Mouse (Mus musculus): ENCODE data around the gene Olfr805.

Olfr805 gene

DNA sequence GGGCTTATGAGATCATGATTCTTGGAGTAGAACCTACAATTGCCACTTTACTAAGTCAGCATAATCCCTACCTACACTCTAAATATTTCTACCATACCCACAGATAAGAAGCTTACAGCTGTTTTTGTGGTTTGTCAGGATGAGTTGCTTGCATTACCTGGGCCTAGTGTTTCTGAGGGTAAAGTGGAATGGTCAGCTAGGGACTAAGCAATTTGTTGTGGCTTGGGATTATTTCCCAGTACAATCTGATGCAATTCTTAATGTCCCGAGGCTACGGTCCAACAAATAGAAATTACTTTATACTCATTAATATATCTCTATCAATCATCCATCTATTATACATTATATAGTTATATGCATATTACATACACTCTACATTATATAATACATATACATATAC is at the start of gene Olfr805:
Gene Olfr805 (minus strand): TSS at position 101 of the 400 bp plus-strand sequence.
- no peak for DNase-seq (ENCODE audit: low spot score in 2 of 2)

DNA sequence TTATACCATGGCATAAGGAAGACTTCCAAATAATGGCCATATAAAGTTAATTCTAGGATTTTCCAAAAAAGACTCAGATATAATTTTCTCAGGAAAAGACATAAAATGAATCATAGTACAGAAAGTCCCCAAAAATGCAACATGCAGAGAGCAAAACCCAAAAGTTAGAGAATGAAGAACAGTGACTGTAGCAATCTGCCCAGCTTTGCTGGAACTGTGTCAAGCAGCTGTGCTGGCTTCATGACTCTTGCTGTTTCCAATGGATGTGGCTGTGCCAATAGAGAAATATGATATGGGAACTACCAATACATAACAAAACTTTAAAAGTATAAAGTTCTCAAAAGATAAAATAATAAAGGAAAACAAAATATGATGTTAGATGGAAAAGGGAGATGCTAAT is 48.9 kb upstream of the Olfr805 start:
- no peak for DNase-seq (ENCODE audit: low spot score in 2 of 2)

DNA sequence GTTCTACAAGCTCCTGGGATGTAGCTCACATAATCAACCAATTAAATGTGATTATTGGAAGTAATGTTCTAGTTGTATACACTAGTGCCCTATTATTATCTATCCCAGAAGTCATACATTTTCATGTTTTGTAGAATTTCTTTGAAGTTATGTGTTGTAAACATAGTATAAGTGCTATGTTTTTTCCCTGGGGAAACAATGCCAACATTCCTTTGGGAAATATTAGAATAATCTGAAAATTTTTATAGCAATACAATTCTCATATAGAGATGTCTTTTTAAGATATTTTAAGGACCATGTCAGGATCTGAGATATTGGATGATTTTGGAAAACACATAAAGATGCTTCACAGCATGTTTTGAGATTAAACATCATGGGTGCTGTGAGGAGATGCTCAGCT is 45.2 kb upstream of the Olfr805 start, which contains the start of gene Olfr809:
Gene Olfr809 (plus strand): TSS at position 301 of the 400 bp plus-strand sequence.
- DNase-seq (ENCODE audit: low spot score in 2 of 2) = no peak

DNA sequence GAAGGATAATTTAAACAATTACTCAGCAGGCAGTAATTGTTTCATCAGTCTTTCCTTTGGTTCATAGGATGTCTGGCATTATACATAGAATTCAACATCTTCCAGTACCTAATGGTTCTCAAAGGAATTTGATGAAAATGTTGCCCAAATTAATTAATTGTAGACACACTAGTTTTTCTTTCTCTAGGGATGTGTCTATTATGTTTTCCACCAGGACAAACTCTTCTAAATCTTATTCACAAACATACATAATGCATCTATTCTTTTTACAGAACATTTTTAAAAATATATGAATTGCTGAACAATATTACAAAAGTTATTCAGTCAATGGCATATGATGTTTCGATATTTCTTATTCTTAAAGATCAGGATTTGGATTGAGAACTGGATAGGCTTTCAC is 36.0 kb upstream of the Olfr805 start, which contains the start of gene Olfr808:
Gene Olfr808 (plus strand): TSS at position 301 of the 400 bp plus-strand sequence.
- DNase-seq (ENCODE audit: low spot score in 2 of 2) = no peak

DNA sequence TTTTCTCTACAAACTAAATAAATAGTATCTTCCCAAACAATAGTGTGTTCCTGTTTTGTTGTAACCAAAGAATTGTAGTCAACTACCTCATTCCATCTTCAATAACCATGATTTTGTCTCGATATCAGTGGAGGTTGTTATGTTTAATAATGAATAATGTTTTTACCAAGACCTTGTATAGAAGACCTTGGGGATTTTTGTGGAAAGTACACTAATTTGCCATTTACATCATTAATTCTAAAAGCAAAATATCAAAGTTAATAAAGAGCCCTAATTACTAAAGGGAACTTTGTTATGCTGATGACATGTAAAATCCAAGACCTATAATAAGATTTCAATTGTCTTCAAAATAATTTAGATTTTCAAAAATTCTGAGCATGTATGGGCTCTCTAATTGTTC is 28.5 kb upstream of the Olfr805 start, which contains the start of gene Olfr807:
Gene Olfr807 (minus strand): TSS at position 101 of the 400 bp plus-strand sequence.
- DNase-seq (ENCODE audit: low spot score in 2 of 2) = no peak

DNA sequence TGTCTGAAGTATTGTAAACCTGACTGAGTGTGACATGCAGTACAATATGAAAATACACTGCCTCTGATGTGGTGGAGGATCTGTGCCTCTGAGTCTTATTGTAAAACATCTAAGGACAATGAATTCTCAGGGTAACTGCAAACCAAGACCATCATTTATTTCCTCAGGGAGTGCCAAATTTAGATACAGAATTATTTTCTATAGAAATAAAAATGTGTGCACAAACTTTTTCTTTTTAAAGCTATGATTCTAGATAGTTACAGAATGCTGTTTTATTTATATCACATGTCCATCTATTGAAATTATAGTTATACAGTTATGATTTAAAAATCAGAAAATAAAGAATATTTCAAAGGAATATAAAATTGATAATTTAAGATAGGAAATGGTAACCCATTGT is 12.6 kb upstream of the Olfr805 start, which contains the start of gene Olfr806:
Gene Olfr806 (minus strand): TSS at position 101 of the 400 bp plus-strand sequence.
- DNase-seq (ENCODE audit: low spot score in 2 of 2) = no peak

DNA sequence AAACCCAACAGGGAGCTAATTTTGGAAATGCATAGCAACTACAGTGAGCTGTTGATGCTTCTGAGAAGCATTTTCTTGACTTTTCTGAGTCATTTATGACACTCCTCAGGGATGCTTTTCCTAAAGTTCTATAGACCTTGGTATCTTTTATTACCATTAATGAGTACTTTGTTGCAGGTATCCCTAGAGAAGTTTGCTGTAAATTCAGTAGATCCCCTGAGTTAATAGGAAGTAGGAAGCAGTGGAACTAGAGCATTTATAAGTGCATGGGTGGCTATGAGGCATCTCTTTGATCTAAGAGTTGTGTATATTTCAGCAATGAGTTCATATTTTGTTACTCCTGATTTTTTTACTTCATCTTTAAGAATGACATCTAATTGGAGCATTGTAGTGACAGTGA is 26.3 kb downstream of the Olfr805 start, which contains the start of gene Olfr804:
Gene Olfr804 (plus strand): TSS at position 301 of the 400 bp plus-strand sequence.
- no peak for DNase-seq (ENCODE audit: low spot score in 2 of 2)

DNA sequence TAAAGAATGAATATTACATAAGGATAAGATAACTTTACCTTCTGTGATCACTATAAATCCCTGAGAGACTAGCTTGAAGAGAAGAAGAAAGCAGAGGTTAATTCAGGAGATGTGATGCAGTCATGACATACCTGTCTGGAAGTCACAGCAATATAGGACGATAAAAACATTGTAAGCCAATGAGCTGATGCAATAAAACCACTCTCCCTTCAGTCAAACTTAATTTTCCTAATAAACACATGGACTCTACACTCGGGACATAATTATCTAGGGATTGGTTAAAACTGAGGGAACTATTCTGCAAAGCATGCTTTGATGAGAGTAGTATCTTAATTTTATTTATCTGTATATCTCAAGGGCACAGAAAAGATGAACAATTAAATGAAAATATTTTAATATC is 35.0 kb downstream of the Olfr805 start, which contains the start of gene Olfr803:
Gene Olfr803 (minus strand): TSS at position 101 of the 400 bp plus-strand sequence.
- no peak for DNase-seq (ENCODE audit: low spot score in 2 of 2)

DNA sequence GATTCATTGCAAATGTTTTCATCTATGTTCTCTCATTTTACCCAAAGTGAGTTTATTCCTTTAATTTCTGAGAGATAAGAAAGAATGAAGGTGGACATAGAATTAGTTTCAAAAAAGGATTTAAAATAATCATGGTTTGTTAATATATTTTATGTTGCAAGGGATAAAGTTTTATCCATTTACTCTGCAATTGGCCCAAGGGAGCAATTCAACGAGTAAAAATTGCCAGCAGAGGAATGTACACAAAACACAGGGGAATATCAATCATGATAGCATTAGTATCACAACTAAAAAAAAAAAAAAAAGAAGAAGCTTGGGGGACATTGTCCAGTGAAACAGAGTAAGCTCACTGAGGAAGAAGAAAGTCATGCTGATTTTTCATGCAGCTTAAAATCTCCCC is 41.1 kb downstream of the Olfr805 start, which contains the start of gene Olfr802:
Gene Olfr802 (minus strand): TSS at position 101 of the 400 bp plus-strand sequence.
- DNase-seq (ENCODE audit: low spot score in 2 of 2) = no peak

DNA sequence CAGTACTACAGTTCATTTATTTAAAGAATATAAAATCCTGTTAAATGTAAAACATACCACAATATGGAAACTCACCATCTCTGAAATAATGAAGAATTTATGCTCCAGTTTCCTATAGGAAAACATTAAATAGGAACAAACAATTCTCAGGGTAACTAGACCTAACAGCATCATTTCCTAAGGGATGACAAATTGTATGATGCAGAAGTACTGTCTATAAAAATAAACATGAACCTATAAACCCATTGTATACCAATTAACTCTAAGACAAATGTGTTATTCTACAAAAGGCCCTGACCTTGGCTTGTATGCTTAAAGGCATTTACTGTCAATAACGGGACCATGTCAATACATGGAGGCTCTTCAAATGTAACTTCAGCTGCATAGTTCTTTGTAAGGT is 55.4 kb downstream of the Olfr805 start, which contains the start of gene Olfr801:
Gene Olfr801 (minus strand): TSS at position 101 of the 400 bp plus-strand sequence.
- DNase-seq (ENCODE audit: low spot score in 2 of 2) = no peak
